In the genomic region with DNA sequence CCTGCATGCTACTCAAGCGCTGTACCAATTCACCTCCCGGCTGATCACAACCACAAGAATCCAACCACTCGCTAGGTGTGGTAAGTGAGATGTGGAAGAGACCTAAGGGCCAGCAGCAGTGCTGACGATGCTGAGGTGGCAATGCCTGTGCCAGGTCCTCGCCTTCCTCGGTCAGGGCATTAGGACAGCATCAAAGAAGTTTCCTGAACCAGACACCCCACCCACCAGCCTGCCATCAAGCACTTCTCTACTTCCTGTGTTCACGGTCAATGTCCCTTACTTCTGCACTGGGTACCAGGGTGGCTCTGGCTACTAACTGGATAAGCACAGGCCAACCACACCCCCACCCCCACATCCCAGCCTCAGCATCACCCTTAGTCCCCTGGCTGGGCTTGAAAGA, we compare ENCODE assay signal across 10 mouse cellular contexts.
A peak's percentile ranks its signal among the peaks of the same experiment; 100 is the strongest.
DNase-seq lines count a peak whose midpoint lies in the region; ATAC-seq and TF ChIP-seq lines count a peak whose summit lies in the region.
"Had no signal": no experiment of that assay in that cellular context is flagged by ENCODE, and none has a peak within 500 bp of the region (broad histone marks: within the 10 kb centered on the region; RNA-seq: fewer than 3 reads in every experiment).

No protein-coding gene starts in this region.

- ATAC-seq in heart, embryonic 12.5 days (ENCODE audit: insufficient number of reproducible peaks, low FRiP score): no peak
- ATAC-seq in frontal cortex, adult (ENCODE audit: low TSS enrichment): no peak
- ATAC-seq: intestine, postnatal 0 days had no signal

- H3K36me3 ChIP-seq in heart, embryonic 12.5 days: 0 out of 2 replicates have a peak, but pooled peaks cover 9% of the 10 kb centered on the region
- no peaks in the 10 kb centered on the region for H3K36me3 ChIP-seq in thymus, adult 2 months (ENCODE audit: control insufficient read depth, insufficient read depth, low read length)
- peaks cover 35% of the 10 kb centered on the region for H3K36me3 ChIP-seq in megakaryocyte, embryonic 14.5 days (replicated peaks; ENCODE audit: low read length)

- no peak overlapping the region for H3K4me2 ChIP-seq in heart, embryonic 12.5 days

- intact Hi-C loops in heart, postnatal 36 days (cut with DNase I): no loop called here

- H3K27ac ChIP-seq in heart, embryonic 12.5 days (ENCODE audit: poor library complexity, severe bottlenecking): no peak overlapping the region
- peak overlapping the region; percentile 45 for H3K27ac ChIP-seq in thymus, adult 2 months (ENCODE audit: control insufficient read depth, insufficient read depth, low read length)

- peak overlapping the region; percentile 21; the same call in 1 of the 2 replicates for H3K9ac ChIP-seq in heart, embryonic 12.5 days

- peaks cover 43% of the 10 kb centered on the region for H3K4me1 ChIP-seq in heart, embryonic 12.5 days (replicated peaks)
- H3K4me1 ChIP-seq in thymus, adult 2 months (replicated peaks; ENCODE audit: control insufficient read depth, insufficient read depth, low read length): peaks cover 85% of the 10 kb centered on the region
- H3K4me1 ChIP-seq in megakaryocyte, embryonic 14.5 days: peaks cover 73% of the 10 kb centered on the region

- TF ChIP-seq POLR2A in thymus, adult 2 months (IDR thresholded peaks at IDR 0.05; ENCODE audit: control insufficient read depth, extremely low read depth, insufficient read depth, low read length, poor library complexity): no peak

- no peak for DNase-seq in heart, postnatal 36 days
- DNase-seq in thymus, adult 2 months: peak; percentile 47
- no peak for DNase-seq in thymus, adult 18-20 months
- no peak for DNase-seq in cerebellum, postnatal 36 days
- DNase-seq in cerebellum, adult 8-10 months: no peak
- DNase-seq: adrenal gland, postnatal 14 days had no signal

- H3K27me3 ChIP-seq in heart, embryonic 12.5 days (replicated peaks): no peaks in the 10 kb centered on the region
- no peaks in the 10 kb centered on the region for H3K27me3 ChIP-seq in thymus, adult 2 months (ENCODE audit: control insufficient read depth, insufficient read depth, low read length)
- peaks cover 70% of the 10 kb centered on the region for H3K27me3 ChIP-seq in megakaryocyte, embryonic 14.5 days (replicated peaks)

- no peak for TF ChIP-seq CTCF in thymus, adult 2 months (IDR thresholded peaks at IDR 0.05; ENCODE audit: borderline replicate concordance, control insufficient read depth, extremely low read depth, insufficient read depth, low read length, poor library complexity)

- no peaks in the 10 kb centered on the region for H3K9me3 ChIP-seq in heart, embryonic 12.5 days (replicated peaks)
- H3K9me3 ChIP-seq in megakaryocyte, embryonic 14.5 days: peaks cover 22% of the 10 kb centered on the region

- H3K4me3 ChIP-seq in heart, embryonic 12.5 days: no peak overlapping the region
- no peak overlapping the region for H3K4me3 ChIP-seq in thymus, adult 2 months (ENCODE audit: control insufficient read depth, insufficient read depth, low read length)
- H3K4me3 ChIP-seq in megakaryocyte, embryonic 14.5 days (replicated peaks): peak overlapping the region; percentile 16

- 77% methylated on average over 7 of the region's 7 CpGs for WGBS in heart, embryonic 12.5 days
- WGBS in thymus, adult 2 months: 4% methylated on average over 7 of the region's 7 CpGs
